Mouse (Mus musculus) E14TG2a.4 (cell line): Measurements from ENCODE around the gene Bdh1.
A peak's percentile ranks its signal among the peaks of the same experiment; 100 is the strongest.

Source experiments
- H3K27me3 ChIP-seq: 2 replicates; pipeline ENCODE4 v1.6.1; 2014; ENCODE audit warnings: low read length, control low read depth; ENCODE audit not compliant: insufficient read depth
- H3K36me3 ChIP-seq: 2 replicates; pipeline ENCODE4 v1.6.1; 2014; ENCODE audit warnings: low read length, control low read depth; ENCODE audit not compliant: insufficient read depth
- H3K4me1 ChIP-seq: replicated peaks from 2 replicates; pipeline ENCODE4 v1.6.1; 2014; ENCODE audit warnings: low read depth, low read length, control low read depth
- H3K4me3 ChIP-seq: replicated peaks from 2 replicates; pipeline ENCODE4 v1.5.1; 2014; ENCODE audit warnings: mild to moderate bottlenecking, low read length
- H3K9me3 ChIP-seq: 2 replicates; pipeline ENCODE4 v1.6.1; 2014; ENCODE audit warnings: low read length, control low read depth
- CTCF ChIP-seq: conservative IDR thresholded peaks from 2 replicates; pipeline ENCODE4 v1.5.1; 2014; ENCODE audit warnings: low read length
- NANOG ChIP-seq: IDR thresholded peaks from 2 replicates; pipeline ENCODE4 v1.6.1; 2014; ENCODE audit warnings: borderline replicate concordance, low read length, mixed read lengths
- POU5F1 ChIP-seq: IDR thresholded peaks from 2 replicates; pipeline ENCODE4 v1.6.1; 2014; ENCODE audit warnings: low read length, borderline replicate concordance

Bdh1 gene

GRCm38 (mm10) chr16:31436085-31436484 lies 14.0 kb downstream of the Bdh1 start:
- no peaks in the 10 kb centered on the region for H3K27me3 ChIP-seq
- H3K36me3 ChIP-seq = no peaks in the 10 kb centered on the region
- no peak overlapping the region for H3K4me3 ChIP-seq
- peaks cover 40% of the 10 kb centered on the region for H3K4me1 ChIP-seq
- no peak for TF ChIP-seq NANOG
- TF ChIP-seq POU5F1 = no peak
- TF ChIP-seq CTCF = no peak
- no peaks in the 10 kb centered on the region for H3K9me3 ChIP-seq

- peaks cover 40% of the 10 kb centered on the region for H3K4me1 ChIP-seq
- no peaks in the 10 kb centered on the region for H3K9me3 ChIP-seq
- no peak for TF ChIP-seq POU5F1
- no peak for TF ChIP-seq CTCF
- TF ChIP-seq NANOG = no peak
- H3K36me3 ChIP-seq = peaks cover 9% of the 10 kb centered on the region
- no peaks in the 10 kb centered on the region for H3K27me3 ChIP-seq
- no peak overlapping the region for H3K4me3 ChIP-seq
Measured at GRCm38 (mm10) chr16:31437358-31437757, 15.3 kb downstream of the Bdh1 start.

- no peak for TF ChIP-seq NANOG
- TF ChIP-seq CTCF = no peak
- TF ChIP-seq POU5F1 = no peak
- H3K27me3 ChIP-seq = no peaks in the 10 kb centered on the region
- H3K36me3 ChIP-seq = peaks cover 9% of the 10 kb centered on the region
- no peak overlapping the region for H3K4me3 ChIP-seq
- H3K4me1 ChIP-seq = peaks cover 20% of the 10 kb centered on the region
- H3K9me3 ChIP-seq = no peaks in the 10 kb centered on the region
Measured at GRCm38 (mm10) chr16:31439529-31439928, 17.4 kb downstream of the Bdh1 start.

- H3K27me3 ChIP-seq = no peaks in the 10 kb centered on the region
- no peaks in the 10 kb centered on the region for H3K9me3 ChIP-seq
- H3K4me1 ChIP-seq = peaks cover 16% of the 10 kb centered on the region
- TF ChIP-seq CTCF = peak; percentile 78
- TF ChIP-seq POU5F1 = no peak
- no peak for TF ChIP-seq NANOG
- peaks cover 9% of the 10 kb centered on the region for H3K36me3 ChIP-seq
- H3K4me3 ChIP-seq = no peak overlapping the region
Measured at GRCm38 (mm10) chr16:31440046-31440445, 18.0 kb downstream of the Bdh1 start.

- Histone ChIP-seq H3K27me3 (no peaks in the 10 kb centered on the region), H3K9me3 (no peaks in the 10 kb centered on the region), H3K4me1 (no peaks in the 10 kb centered on the region), H3K36me3 (peaks cover 19% of the 10 kb centered on the region), H3K4me3 (no peak overlapping the region)
- TF ChIP-seq POU5F1 (no peak), NANOG (no peak), CTCF (no peak)
Measured at GRCm38 (mm10) chr16:31444521-31444920, 22.4 kb downstream of the Bdh1 start.

GRCm38 (mm10) chr16:31446067-31446853 lies 24.2 kb downstream of the Bdh1 start:
- Histone ChIP-seq H3K4me3 (no peak overlapping the region), H3K27me3 (no peaks in the 10 kb centered on the region), H3K4me1 (no peaks in the 10 kb centered on the region), H3K9me3 (no peaks in the 10 kb centered on the region), H3K36me3 (peaks cover 27% of the 10 kb centered on the region)
- TF ChIP-seq POU5F1 = no peak
- TF ChIP-seq NANOG = no peak
- TF ChIP-seq CTCF = no peak

- Histone ChIP-seq H3K27me3 (no peaks in the 10 kb centered on the region), H3K4me1 (peaks cover 30% of the 10 kb centered on the region), H3K4me3 (no peak overlapping the region), H3K36me3 (peaks cover 21% of the 10 kb centered on the region), H3K9me3 (no peaks in the 10 kb centered on the region)
- no peak for TF ChIP-seq POU5F1
- TF ChIP-seq NANOG = no peak
- no peak for TF ChIP-seq CTCF
Measured at GRCm38 (mm10) chr16:31449973-31450372, 27.9 kb downstream of the Bdh1 start.

GRCm38 (mm10) chr16:31451235-31451634 lies 29.2 kb downstream of the Bdh1 start:
- Histone ChIP-seq H3K27me3 (no peaks in the 10 kb centered on the region), H3K4me3 (no peak overlapping the region), H3K9me3 (no peaks in the 10 kb centered on the region), H3K36me3 (peaks cover 23% of the 10 kb centered on the region), H3K4me1 (peaks cover 41% of the 10 kb centered on the region)
- TF ChIP-seq NANOG (no peak), CTCF (no peak), POU5F1 (no peak)

- H3K4me1 ChIP-seq = peaks cover 49% of the 10 kb centered on the region
- peak overlapping the region; percentile 67 for H3K4me3 ChIP-seq
- H3K36me3 ChIP-seq = peaks cover 14% of the 10 kb centered on the region
- TF ChIP-seq CTCF = no peak
- no peak for TF ChIP-seq POU5F1
- no peak for TF ChIP-seq NANOG
- H3K9me3 ChIP-seq = no peaks in the 10 kb centered on the region
- no peaks in the 10 kb centered on the region for H3K27me3 ChIP-seq
Measured at GRCm38 (mm10) chr16:31452467-31452866, 30.4 kb downstream of the Bdh1 start.
